Mouse (Mus musculus) ES-Bruce4 (cell line): ENCODE data around the gene Polr2h. TPM values are rescaled to one million over a fixed set of nuclear protein-coding genes. Genes with fewer than 3 reads are reported as not detected.
A peak's percentile ranks its signal among the peaks of the same experiment; 100 is the strongest.
"Not testable (repeated sequence)": the region's sequence is repeated elsewhere in the genome, so short reads cannot be mapped to it uniquely, and the experiment has no call there.

Experiments used
- H3K27ac ChIP-seq: 2 replicates; pipeline ENCODE4 v1.5.1; 2012; ENCODE audit warnings: low read length, inconsistent platforms; ENCODE audit not compliant: insufficient read depth
- H3K27me3 ChIP-seq: 2 replicates; pipeline ENCODE4 v1.6.1; 2012; ENCODE audit warnings: mild to moderate bottlenecking, low read length, inconsistent platforms; ENCODE audit not compliant: control insufficient read depth, poor library complexity, insufficient read depth, severe bottlenecking
- H3K36me3 ChIP-seq: 2 replicates; pipeline ENCODE4 v1.6.1; 2012; ENCODE audit warnings: inconsistent platforms, mild to moderate bottlenecking, low read length, moderate library complexity; ENCODE audit not compliant: control insufficient read depth, poor library complexity, insufficient read depth, severe bottlenecking
- H3K4me1 ChIP-seq: one replicate; pipeline ENCODE4 v1.8.1; 2011; ENCODE audit warnings: low read length; ENCODE audit not compliant: control insufficient read depth, insufficient read depth
- H3K4me3 ChIP-seq: 2 replicates; pipeline ENCODE4 v1.5.1; 2011; ENCODE audit warnings: low read depth, mild to moderate bottlenecking, low read length
- H3K9ac ChIP-seq: 2 replicates; pipeline ENCODE4 v1.6.1; 2012; ENCODE audit warnings: low read depth, mild to moderate bottlenecking, inconsistent platforms; ENCODE audit not compliant: poor library complexity, severe bottlenecking
- H3K9me3 ChIP-seq: replicated peaks from 2 replicates; pipeline ENCODE4 v1.6.1; 2012; ENCODE audit warnings: mild to moderate bottlenecking, low read length, inconsistent platforms; ENCODE audit not compliant: control insufficient read depth, poor library complexity, insufficient read depth, severe bottlenecking
- CTCF ChIP-seq: IDR thresholded peaks from one replicate; pipeline ENCODE4 v1.8.1; 2011; ENCODE audit warnings: low read depth, low read length
- EP300 ChIP-seq: IDR thresholded peaks from 2 replicates; pipeline ENCODE4 v1.6.1; 2011; ENCODE audit warnings: low read depth, low read length; ENCODE audit not compliant: insufficient read depth
- POLR2A ChIP-seq: IDR thresholded peaks from one replicate; pipeline ENCODE4 v1.8.1; 2011; ENCODE audit warnings: low read length; ENCODE audit not compliant: insufficient read depth
- polyA plus RNA-seq: library from polyadenylated mRNA; stranded (reverse); fragments of >200 nt; gene quantifications from 2 replicates; pipeline ENCODE4 v1.2.4, GENCODE M21; 2011; ENCODE audit warnings: low read depth; ENCODE audit not compliant: missing spikeins, insufficient read depth, insufficient read length

Polr2h gene
- polyA plus RNA-seq = 90.6 and 94.5 TPM in 2 replicates

GRCm38 (mm10) chr16:20717181-20717977 is at the start of gene Polr2h, which contains the start of gene Clcn2:
TSS of gene Polr2h (plus strand) at chr16:20717665.
TSS of gene Clcn2 (minus strand) at chr16:20717746.
- Histone ChIP-seq H3K4me1 (peaks cover 5% of the 10 kb centered on the region), H3K27me3 (no peaks in the 10 kb centered on the region), H3K9ac (peak within 1 kb of the TSS; percentile 84), H3K4me3 (peak within 1 kb of the TSS; percentile 97), H3K27ac (peak within 1 kb of the TSS; percentile 65), H3K36me3 (peaks cover 23% of the 10 kb centered on the region), H3K9me3 (no peaks in the 10 kb centered on the region)
- TF ChIP-seq EP300 (no peak), POLR2A (peak; percentile 66), CTCF (peak; percentile 64)

GRCm38 (mm10) chr16:20668013-20668412 is 49.5 kb upstream of the Polr2h start, which contains the start of gene Eif4g1:
TSS of gene Eif4g1 (plus strand) at chr16:20668313.
- H3K27ac ChIP-seq, H3K4me1 ChIP-seq, H3K36me3 ChIP-seq, H3K4me3 ChIP-seq, H3K27me3 ChIP-seq, H3K9ac ChIP-seq, H3K9me3 ChIP-seq: not testable (repeated sequence)

GRCm38 (mm10) chr16:20670291-20670690 is 47.2 kb upstream of the Polr2h start:
- Histone ChIP-seq H3K27ac (no peak overlapping the region), H3K9ac (no peak overlapping the region), H3K9me3 (no peaks in the 10 kb centered on the region), H3K4me3 (no peak overlapping the region), H3K36me3 (peaks cover 4% of the 10 kb centered on the region), H3K27me3 (no peaks in the 10 kb centered on the region), H3K4me1 (no peaks in the 10 kb centered on the region)
- TF ChIP-seq CTCF (no peak), EP300 (no peak), POLR2A (no peak)

GRCm38 (mm10) chr16:20671886-20672285 is 45.6 kb upstream of the Polr2h start:
- H3K9ac ChIP-seq = peak overlapping the region; percentile 98
- peak overlapping the region; percentile 53; the same call in 1 of the 2 replicates for H3K27ac ChIP-seq
- H3K27me3 ChIP-seq = no peaks in the 10 kb centered on the region
- no peaks in the 10 kb centered on the region for H3K9me3 ChIP-seq
- H3K4me3 ChIP-seq = peak overlapping the region; percentile 41
- no peaks in the 10 kb centered on the region for H3K4me1 ChIP-seq
- TF ChIP-seq EP300 (no peak), CTCF (no peak), POLR2A (no peak)
- H3K36me3 ChIP-seq = peaks cover 18% of the 10 kb centered on the region

- Histone ChIP-seq H3K4me1 (no peaks in the 10 kb centered on the region), H3K9ac (peak overlapping the region; percentile 98), H3K27ac (0 out of 2 replicates have a peak overlapping the region, but pooled peaks have one; percentile 53), H3K36me3 (peaks cover 24% of the 10 kb centered on the region), H3K9me3 (no peaks in the 10 kb centered on the region), H3K27me3 (no peaks in the 10 kb centered on the region), H3K4me3 (peak overlapping the region; percentile 89)
- TF ChIP-seq POLR2A = peak; percentile 45
- no peak for TF ChIP-seq CTCF
These were observed 45.0 kb upstream of the Polr2h start for GRCm38 (mm10) chr16:20672500-20672902.
